Mouse (Mus musculus) ES-Bruce4 (cell line): Measurements from ENCODE around the gene Foxp1. TPM values are rescaled to one million over a fixed set of nuclear protein-coding genes. Genes with fewer than 3 reads are reported as not detected.

Experiments
- H3K27ac ChIP-seq: 2 replicates; pipeline ENCODE4 v1.5.1; 2012; ENCODE audit warnings: low read length, inconsistent platforms; ENCODE audit not compliant: insufficient read depth
- H3K27me3 ChIP-seq: 2 replicates; pipeline ENCODE4 v1.6.1; 2012; ENCODE audit warnings: mild to moderate bottlenecking, low read length, inconsistent platforms; ENCODE audit not compliant: control insufficient read depth, poor library complexity, insufficient read depth, severe bottlenecking
- H3K36me3 ChIP-seq: 2 replicates; pipeline ENCODE4 v1.6.1; 2012; ENCODE audit warnings: inconsistent platforms, mild to moderate bottlenecking, low read length, moderate library complexity; ENCODE audit not compliant: control insufficient read depth, poor library complexity, insufficient read depth, severe bottlenecking
- H3K4me1 ChIP-seq: one replicate; pipeline ENCODE4 v1.8.1; 2011; ENCODE audit warnings: low read length; ENCODE audit not compliant: control insufficient read depth, insufficient read depth
- H3K4me3 ChIP-seq: 2 replicates; pipeline ENCODE4 v1.5.1; 2011; ENCODE audit warnings: low read depth, mild to moderate bottlenecking, low read length
- H3K9ac ChIP-seq: 2 replicates; pipeline ENCODE4 v1.6.1; 2012; ENCODE audit warnings: low read depth, mild to moderate bottlenecking, inconsistent platforms; ENCODE audit not compliant: poor library complexity, severe bottlenecking
- H3K9me3 ChIP-seq: replicated peaks from 2 replicates; pipeline ENCODE4 v1.6.1; 2012; ENCODE audit warnings: mild to moderate bottlenecking, low read length, inconsistent platforms; ENCODE audit not compliant: control insufficient read depth, poor library complexity, insufficient read depth, severe bottlenecking
- CTCF ChIP-seq: IDR thresholded peaks from one replicate; pipeline ENCODE4 v1.8.1; 2011; ENCODE audit warnings: low read depth, low read length
- EP300 ChIP-seq: IDR thresholded peaks from 2 replicates; pipeline ENCODE4 v1.6.1; 2011; ENCODE audit warnings: low read depth, low read length; ENCODE audit not compliant: insufficient read depth
- POLR2A ChIP-seq: IDR thresholded peaks from one replicate; pipeline ENCODE4 v1.8.1; 2011; ENCODE audit warnings: low read length; ENCODE audit not compliant: insufficient read depth
- polyA plus RNA-seq: library from polyadenylated mRNA; stranded (reverse); fragments of >200 nt; gene quantifications from 2 replicates; pipeline ENCODE4 v1.2.4, GENCODE M21; 2011; ENCODE audit warnings: low read depth; ENCODE audit not compliant: missing spikeins, insufficient read depth, insufficient read length

Gene Foxp1
- polyA plus RNA-seq, 1 experiment = 33.5 TPM

- Histone ChIP-seq H3K27ac (no peak overlapping the region), H3K9ac (no peak overlapping the region; the same call in 1 of the 2 replicates), H3K9me3 (peaks cover 2% of the 10 kb centered on the region; the same call in 1 of the 2 replicates), H3K4me1 (no peaks in the 10 kb centered on the region), H3K27me3 (no peaks in the 10 kb centered on the region), H3K36me3 (no peaks in the 10 kb centered on the region), H3K4me3 (no peak overlapping the region)
- TF ChIP-seq EP300 (no peak), POLR2A (no peak), CTCF (no peak)
Measured at GRCm38 (mm10) chr6:99263886-99264185, 258.7 kb downstream of the Foxp1 start.

GRCm38 (mm10) chr6:99263061-99263885, 259.2 kb downstream of the Foxp1 start:
- no peaks in the 10 kb centered on the region for H3K36me3 ChIP-seq
- no peak overlapping the region for H3K4me3 ChIP-seq
- no peaks in the 10 kb centered on the region for H3K4me1 ChIP-seq
- TF ChIP-seq POLR2A (no peak), EP300 (0 out of 2 replicates have a peak, but pooled peaks have one; percentile 18)
- H3K27me3 ChIP-seq = no peaks in the 10 kb centered on the region
- H3K27ac ChIP-seq = no peak overlapping the region
- H3K9me3 ChIP-seq = peaks cover 2% of the 10 kb centered on the region; the same call in 1 of the 2 replicates
- no peak overlapping the region for H3K9ac ChIP-seq

- Histone ChIP-seq H3K27ac (no peak overlapping the region), H3K4me3 (no peak overlapping the region), H3K36me3 (no peaks in the 10 kb centered on the region), H3K9ac (no peak overlapping the region), H3K27me3 (no peaks in the 10 kb centered on the region), H3K4me1 (no peaks in the 10 kb centered on the region), H3K9me3 (no peaks in the 10 kb centered on the region)
- TF ChIP-seq EP300 = no peak
- TF ChIP-seq CTCF = no peak
- no peak for TF ChIP-seq POLR2A
Measured at GRCm38 (mm10) chr6:99261737-99262130, 260.8 kb downstream of the Foxp1 start.

- Histone ChIP-seq H3K27me3 (no peaks in the 10 kb centered on the region), H3K9ac (no peak overlapping the region), H3K27ac (no peak overlapping the region), H3K36me3 (no peaks in the 10 kb centered on the region), H3K9me3 (no peaks in the 10 kb centered on the region), H3K4me3 (no peak overlapping the region), H3K4me1 (no peaks in the 10 kb centered on the region)
- no peak for TF ChIP-seq EP300
- no peak for TF ChIP-seq POLR2A
- no peak for TF ChIP-seq CTCF
Measured at GRCm38 (mm10) chr6:99260941-99261736, 261.4 kb downstream of the Foxp1 start.

- no peaks in the 10 kb centered on the region for H3K36me3 ChIP-seq
- H3K4me1 ChIP-seq = no peaks in the 10 kb centered on the region
- TF ChIP-seq CTCF (no peak), EP300 (no peak), POLR2A (no peak)
- H3K9me3 ChIP-seq = no peaks in the 10 kb centered on the region
- H3K27me3 ChIP-seq = no peaks in the 10 kb centered on the region
- H3K27ac ChIP-seq = no peak overlapping the region
- H3K9ac ChIP-seq = no peak overlapping the region
- no peak overlapping the region for H3K4me3 ChIP-seq
Measured at GRCm38 (mm10) chr6:99258346-99258745, 264.2 kb downstream of the Foxp1 start.

GRCm38 (mm10) chr6:99257676-99258075, 264.8 kb downstream of the Foxp1 start:
- Histone ChIP-seq H3K27ac (no peak overlapping the region), H3K9ac (no peak overlapping the region), H3K4me1 (no peaks in the 10 kb centered on the region), H3K9me3 (no peaks in the 10 kb centered on the region), H3K36me3 (no peaks in the 10 kb centered on the region), H3K27me3 (no peaks in the 10 kb centered on the region), H3K4me3 (no peak overlapping the region)
- TF ChIP-seq EP300 (no peak), CTCF (no peak), POLR2A (no peak)
